Mouse (Mus musculus) layer of hippocampus, postnatal 36 days (tissue): ENCODE measurements around the gene Fars2. TPM values are rescaled to one million over a fixed set of nuclear protein-coding genes. Genes with fewer than 3 reads are reported as not detected.
A peak's percentile ranks its signal among the peaks of the same experiment; 100 is the strongest.
"Not testable (repeated sequence)": the region's sequence is repeated elsewhere in the genome, so short reads cannot be mapped to it uniquely, and the experiment has no call there.

ENCODE experiments used
- DNase-seq, 2 experiments: peaks; one replicate each; pipeline ENCODE4 v3.0.0; 2022
- total RNA-seq, 2 experiments: library from RNA; stranded (reverse); gene quantifications; 2 replicates each; pipeline ENCODE4 v1.2.3; 2021

Fars2 gene
- total RNA-seq, 2 experiments from 2014 or later: 37.4 to 39.0 TPM

DNA sequence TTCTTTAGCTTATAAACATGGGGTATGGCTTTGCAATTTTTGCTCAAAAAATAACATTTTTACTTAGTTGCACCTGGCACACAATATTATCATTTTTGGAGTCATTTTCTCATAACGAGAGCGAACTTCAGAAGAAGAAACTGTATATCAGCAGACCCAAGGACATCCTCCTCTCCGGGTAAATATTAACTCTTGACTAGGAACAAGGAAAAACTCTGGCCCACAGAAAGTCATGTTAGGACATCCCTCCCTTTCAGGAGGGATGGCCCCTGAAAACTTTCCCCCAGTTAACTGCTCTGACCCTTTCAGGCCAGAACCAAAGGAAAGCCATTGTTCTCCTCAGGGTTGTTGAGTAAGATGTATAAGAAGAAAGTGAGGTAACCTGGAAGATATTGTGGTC is 348.9 kb downstream of the Fars2 start:
- not testable (repeated sequence) for DNase-seq

DNA sequence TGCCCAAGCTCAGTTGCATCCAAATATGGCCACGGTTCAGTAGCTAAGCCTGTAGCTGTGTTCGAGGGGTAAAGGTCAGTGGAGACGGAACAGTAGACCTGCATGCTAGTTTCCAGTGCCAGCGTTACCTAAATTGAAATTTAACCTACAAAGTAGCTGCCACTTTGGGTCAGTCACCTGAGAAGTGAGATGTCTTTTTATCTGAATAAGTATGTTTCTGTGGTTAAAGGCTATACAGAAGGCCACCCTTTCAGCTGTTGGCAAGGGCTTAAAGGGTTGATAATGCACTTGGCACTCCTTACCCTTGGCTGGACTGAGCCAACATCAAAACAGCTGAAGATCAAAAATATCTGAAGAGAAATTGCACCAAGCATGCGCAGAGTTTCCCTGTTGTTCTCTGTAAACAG is 349.3 kb downstream of the Fars2 start:
- no peak for DNase-seq

DNA sequence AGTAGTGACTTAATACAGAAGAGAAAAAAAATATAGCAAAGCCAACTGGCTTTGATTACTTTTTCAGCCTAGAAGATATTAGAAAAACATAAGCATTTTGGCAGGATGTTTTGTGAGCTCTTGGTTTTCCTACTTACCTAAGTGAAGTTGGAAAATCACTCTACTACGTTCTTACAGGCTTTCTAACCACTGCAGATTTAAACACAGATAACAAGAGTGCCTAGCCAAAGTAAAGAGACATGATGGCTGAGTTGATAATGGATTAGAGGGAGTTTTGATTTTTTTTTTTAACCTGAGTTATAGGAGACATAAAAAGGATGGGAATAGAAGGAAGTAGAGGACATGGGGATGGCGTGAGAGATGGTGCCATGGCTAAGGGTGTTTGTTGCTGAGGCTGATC is 350.6 kb downstream of the Fars2 start:
- no peak for DNase-seq

GRCm38 (mm10) chr13:36468963-36469362 is 351.8 kb downstream of the Fars2 start:
- no peak for DNase-seq

DNA sequence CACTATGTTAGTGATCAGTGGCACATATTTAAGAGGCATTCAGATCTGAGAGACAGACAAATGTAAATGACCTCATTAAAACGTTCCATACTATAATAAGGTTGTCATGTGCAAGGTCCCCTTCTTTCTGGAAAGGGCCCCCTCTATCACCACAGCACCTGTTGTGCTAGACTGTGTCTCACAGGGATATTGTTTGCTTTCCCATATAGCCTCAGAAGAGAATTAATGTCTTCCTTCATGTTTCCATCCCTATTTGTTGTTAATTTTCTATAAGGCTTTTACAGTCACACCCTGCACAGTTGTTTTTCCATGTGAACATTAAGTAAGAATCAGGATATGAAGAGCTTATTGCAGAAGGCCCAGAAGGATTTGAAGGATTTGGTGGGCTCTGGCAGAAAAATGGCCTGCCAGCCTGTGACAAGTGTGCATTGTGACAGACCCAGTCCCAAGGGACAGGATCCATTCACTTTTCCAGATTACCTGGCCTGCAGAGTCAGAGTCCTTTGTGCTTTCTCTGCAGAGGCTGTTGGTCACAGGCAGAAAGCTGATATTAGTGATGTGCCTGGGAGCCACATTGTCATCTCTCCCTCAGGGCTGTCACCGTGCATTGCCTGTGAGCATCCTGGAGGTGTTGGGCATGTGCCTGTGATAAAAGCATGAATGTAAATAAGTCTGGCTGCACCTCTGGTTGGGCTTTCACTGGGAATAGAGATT is 352.4 kb downstream of the Fars2 start:
- no peak for DNase-seq

DNA sequence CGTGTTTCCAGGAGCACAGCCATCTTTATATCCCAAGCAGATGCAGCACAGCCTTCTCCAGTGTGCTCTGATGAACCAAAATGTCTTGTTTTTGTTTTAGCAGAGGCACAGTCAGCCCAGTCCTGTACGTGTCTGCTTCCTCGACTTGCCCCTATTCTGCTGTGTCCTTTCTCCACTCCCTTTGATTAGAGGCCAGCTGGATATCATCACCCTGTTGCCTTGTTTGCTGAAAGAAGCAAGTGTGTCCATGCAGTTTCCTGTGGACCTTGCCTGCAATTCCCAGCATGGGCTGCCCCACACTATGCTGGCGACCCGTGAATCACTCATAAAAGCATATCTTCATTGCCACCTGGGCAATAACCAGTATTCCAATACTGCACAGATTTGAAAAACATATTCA is 360.4 kb downstream of the Fars2 start:
- no peak for DNase-seq

- no peak for DNase-seq
Observed at GRCm38 (mm10) chr13:36478243-36478642, 361.0 kb downstream of the Fars2 start.

GRCm38 (mm10) chr13:36480101-36480500 is 362.9 kb downstream of the Fars2 start:
- DNase-seq: no peak

GRCm38 (mm10) chr13:36484391-36484790 is 367.2 kb downstream of the Fars2 start:
- no peak for DNase-seq

- no peak for DNase-seq
Observed at GRCm38 (mm10) chr13:36486756-36487155, 369.5 kb downstream of the Fars2 start.

GRCm38 (mm10) chr13:36489365-36489764 is 372.2 kb downstream of the Fars2 start:
- no peak for DNase-seq

GRCm38 (mm10) chr13:36490612-36491011 is 373.4 kb downstream of the Fars2 start:
- no peak for DNase-seq

DNA sequence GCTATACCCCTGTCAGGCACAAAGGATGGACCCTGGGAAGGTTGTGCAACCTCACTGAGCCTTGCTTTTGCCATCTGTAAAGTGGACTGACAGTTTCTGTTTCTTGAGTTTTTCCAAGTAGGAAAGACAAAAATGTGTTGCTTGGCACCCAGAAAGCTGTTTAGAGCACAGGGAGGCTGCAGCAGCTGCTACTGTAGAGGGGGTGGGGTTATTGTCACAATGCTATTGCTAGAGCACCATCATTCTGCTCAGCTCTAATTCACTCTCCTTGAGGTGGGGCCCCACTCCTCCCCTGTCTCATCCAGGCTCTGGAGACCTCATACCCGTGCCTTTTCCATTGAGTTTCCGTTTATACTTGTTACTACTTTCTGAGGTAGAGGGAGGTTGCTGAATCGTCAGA is 375.2 kb downstream of the Fars2 start:
- DNase-seq: peak; percentile 36 to 44

GRCm38 (mm10) chr13:36493294-36493693 is 376.1 kb downstream of the Fars2 start:
- DNase-seq: peak; percentile 34 to 51

GRCm38 (mm10) chr13:36493762-36494161 is 376.6 kb downstream of the Fars2 start:
- peak; percentile 21 to 22 for DNase-seq

DNA sequence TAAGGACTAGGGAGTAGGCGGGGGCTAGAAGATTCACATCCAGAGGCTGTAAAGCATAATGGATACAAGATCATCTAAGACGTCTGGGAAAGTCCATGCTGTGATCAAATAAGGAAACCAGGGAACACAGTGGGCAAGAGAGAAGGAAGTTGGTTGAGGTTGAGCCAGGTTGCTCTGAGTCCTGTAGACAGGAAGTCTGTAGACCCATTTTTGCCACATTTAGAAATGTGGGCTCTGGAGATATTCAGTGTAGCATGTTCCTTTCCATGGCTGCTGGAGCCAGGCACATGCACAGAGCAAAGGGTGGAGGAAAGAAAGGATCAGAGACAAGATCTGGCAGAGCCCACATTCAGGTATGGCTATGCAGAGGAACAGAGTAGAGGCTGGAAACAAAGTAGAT is 378.8 kb downstream of the Fars2 start:
- DNase-seq: no peak

- DNase-seq: no peak
Observed at GRCm38 (mm10) chr13:36497346-36497745, 380.1 kb downstream of the Fars2 start.

DNA sequence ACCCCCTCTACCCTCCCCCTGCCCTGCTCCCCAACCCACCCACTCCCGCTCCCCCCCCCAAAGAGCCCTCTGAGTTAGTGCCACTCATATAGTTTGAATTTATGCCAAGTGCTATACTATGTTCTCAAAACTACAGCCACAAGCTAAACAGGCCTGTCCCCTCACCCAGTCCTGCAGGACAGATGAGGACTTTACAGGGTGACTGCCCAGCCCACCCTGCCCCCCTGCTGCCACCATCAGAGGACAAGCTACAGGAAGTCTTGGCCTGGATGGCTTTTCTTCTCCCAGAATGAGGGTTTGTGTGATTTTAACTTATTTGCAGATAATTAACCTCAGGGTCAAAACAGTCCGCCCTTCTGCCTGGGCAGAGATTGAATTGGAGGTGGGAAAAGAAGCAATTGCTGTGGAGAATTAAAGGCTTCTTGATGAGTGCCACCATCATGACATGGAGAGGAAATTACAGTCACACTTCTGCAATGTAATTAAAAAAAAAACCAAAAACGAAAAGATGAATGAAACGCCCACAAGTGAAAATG is 383.2 kb downstream of the Fars2 start:
- no peak for DNase-seq

DNA sequence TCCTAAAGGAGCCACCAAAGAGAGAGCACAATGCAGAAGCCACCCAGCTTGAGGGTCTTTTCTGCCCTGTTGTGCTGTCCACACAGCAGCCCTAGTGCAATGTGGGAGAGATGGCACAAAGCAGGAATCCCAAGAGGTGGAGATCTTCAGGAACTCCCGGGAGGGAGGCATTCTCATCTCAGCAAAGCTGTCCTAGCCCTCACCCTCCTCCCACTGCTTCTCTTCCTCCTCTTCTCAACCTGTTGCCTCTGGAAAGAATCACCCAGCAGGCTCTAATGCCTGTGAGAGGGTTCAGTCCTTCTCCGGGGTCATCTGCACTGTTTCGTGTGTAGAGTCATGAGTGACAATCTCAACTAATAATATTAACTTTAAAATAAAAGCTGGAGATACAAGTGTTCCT is 386.3 kb downstream of the Fars2 start:
- no peak for DNase-seq

GRCm38 (mm10) chr13:36503991-36504390 is 386.8 kb downstream of the Fars2 start:
- DNase-seq: no peak

DNA sequence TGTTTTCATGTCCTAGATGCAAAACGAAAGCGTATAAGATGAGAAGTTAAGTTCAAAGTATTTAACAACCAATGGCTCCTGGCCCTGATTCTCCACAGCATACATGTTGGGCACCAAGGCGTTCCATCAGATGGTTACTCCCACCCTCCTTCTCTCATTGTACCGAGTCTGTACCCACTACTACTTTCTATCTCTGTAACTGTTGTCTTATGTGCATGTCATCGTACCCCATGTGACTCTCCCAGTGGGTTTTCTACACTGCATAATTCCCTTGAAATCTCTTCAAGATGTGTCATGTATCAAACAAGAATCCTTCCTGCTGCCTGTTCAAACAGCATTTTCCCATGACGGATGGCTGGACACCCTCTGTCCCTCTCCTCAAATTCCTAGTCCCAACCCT is 388.5 kb downstream of the Fars2 start:
- no peak for DNase-seq

DNA sequence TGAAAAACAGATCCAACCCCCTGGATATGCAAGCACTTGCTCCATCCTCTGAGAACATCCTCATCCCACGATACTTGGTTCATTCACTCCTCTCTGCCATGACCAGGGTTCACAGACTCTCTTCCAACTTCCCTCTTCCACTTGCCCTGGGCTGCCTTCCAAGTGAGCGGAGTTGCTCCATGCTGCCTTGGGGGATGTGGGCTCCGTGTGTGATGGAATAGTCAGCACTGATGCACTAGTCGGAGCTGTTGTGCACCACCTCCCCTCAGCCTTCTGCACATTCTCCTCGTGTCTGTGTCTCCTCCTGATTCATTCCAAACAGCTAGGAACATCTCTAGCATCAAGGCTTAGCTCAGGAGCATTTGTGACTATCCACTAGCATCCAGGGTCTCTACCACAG is 389.1 kb downstream of the Fars2 start:
- DNase-seq: peak; percentile 63

DNA sequence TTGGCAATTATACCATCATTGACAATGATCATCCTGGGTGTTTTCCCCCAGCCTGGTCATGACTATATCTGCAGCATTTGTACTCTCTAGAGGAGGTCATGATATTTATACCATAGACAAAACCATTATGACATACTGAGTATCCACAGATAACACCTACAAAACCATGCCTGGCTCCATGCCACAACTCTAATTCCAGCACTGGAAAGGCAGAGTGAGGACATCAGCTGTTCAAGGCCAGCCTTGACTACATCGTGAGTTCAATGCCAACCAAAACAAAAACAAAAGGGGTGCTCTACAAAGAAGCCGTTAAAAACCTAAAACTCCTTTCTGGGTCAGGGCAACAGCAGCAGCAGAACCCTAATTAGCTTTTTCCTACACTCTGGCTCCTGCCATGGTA is 392.9 kb downstream of the Fars2 start:
- no peak for DNase-seq

GRCm38 (mm10) chr13:36513126-36513525 is 395.9 kb downstream of the Fars2 start:
- no peak for DNase-seq

GRCm38 (mm10) chr13:36518144-36518571 is 400.9 kb downstream of the Fars2 start:
- peak; percentile 42 to 43 for DNase-seq
